ENCODE assay signal across 9 mouse cellular contexts in the genomic region with DNA sequence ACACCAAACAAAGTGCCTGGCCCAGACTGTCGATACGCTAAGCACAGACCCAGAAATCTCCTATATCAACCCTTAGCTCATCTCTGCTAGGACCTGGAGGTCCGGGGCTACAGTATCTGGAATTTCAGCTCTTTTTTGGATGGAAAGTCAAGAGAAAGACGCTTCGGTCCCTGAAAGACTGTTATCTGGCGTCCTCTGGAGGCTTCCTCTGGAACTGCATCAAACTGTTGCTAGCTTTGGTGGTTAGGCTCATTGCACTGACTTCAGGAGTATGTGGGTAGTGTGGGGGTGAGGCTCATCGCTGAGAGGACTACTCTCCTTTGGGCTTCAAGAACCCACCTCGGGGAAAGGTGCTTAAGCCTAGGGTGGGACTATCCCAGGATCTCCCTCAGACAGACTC. TPM values are rescaled to one million over a fixed set of nuclear protein-coding genes. Genes with fewer than 3 reads are reported as not detected.
DNase-seq lines count a peak whose midpoint lies in the region; ATAC-seq and TF ChIP-seq lines count a peak whose summit lies in the region.
"Had no signal": no experiment of that assay in that cellular context is flagged by ENCODE, and none has a peak within 500 bp of the region (broad histone marks: within the 10 kb centered on the region; RNA-seq: fewer than 3 reads in every experiment).

No protein-coding gene starts in this region.

- no peaks in the 10 kb centered on the region for H3K4me1 ChIP-seq in heart, embryonic 11.5 days (ENCODE audit: control insufficient read depth, insufficient read depth, low read length)
- H3K4me1 ChIP-seq in embryonic fibroblast, embryonic 13.5 days (ENCODE audit: control insufficient read depth, insufficient read depth, low read length), result no peaks in the 10 kb centered on the region
- H3K4me1 ChIP-seq in kidney, adult 2 months (ENCODE audit: control insufficient read depth, insufficient read depth, low read length), result peaks cover 11% of the 10 kb centered on the region; the same call in 1 of the 2 replicates
- H3K4me1 ChIP-seq in limb, embryonic 11.5 days (ENCODE audit: control insufficient read depth, insufficient read depth, low read length), result 0 out of 2 replicates have a peak, but pooled peaks cover 3% of the 10 kb centered on the region
- peaks cover 5% of the 10 kb centered on the region; the same call in 1 of the 2 replicates for H3K4me1 ChIP-seq in olfactory bulb, adult 2 months (ENCODE audit: control insufficient read depth, insufficient read depth, low read length)

- no peak overlapping the region for H3K4me2 ChIP-seq in heart, embryonic 11.5 days
- no peak overlapping the region for H3K4me2 ChIP-seq in limb, embryonic 11.5 days (ENCODE audit: low read depth, severe bottlenecking)
- H3K4me2 ChIP-seq: embryonic facial prominence, embryonic 13.5 days had no signal

- 13% methylated on average over 8 of the region's 8 CpGs for WGBS in heart, embryonic 11.5 days (ENCODE audit: insufficient replicate concordance)
- 20% methylated on average over 8 of the region's 8 CpGs for WGBS in kidney, adult 2 months
- WGBS in limb, embryonic 11.5 days, result 20% methylated on average over 8 of the region's 8 CpGs
- WGBS in olfactory bulb, adult 2 months, result 13% methylated on average over 8 of the region's 8 CpGs

- ATAC-seq in heart, embryonic 11.5 days (replicated peaks; ENCODE audit: insufficient number of reproducible peaks, low FRiP score, low TSS enrichment), result no peak
- ATAC-seq in limb, embryonic 11.5 days (ENCODE audit: insufficient number of reproducible peaks, low FRiP score, low TSS enrichment, low read depth), result no peak

- TF ChIP-seq CTCF in embryonic fibroblast, embryonic 13.5 days (IDR thresholded peaks at IDR 0.05; ENCODE audit: borderline replicate concordance, insufficient read depth, low read length), result peak; percentile 56; the same call in 1 of the 2 replicates
- TF ChIP-seq CTCF in kidney, adult 2 months (conservative IDR thresholded peaks at IDR 0.05; ENCODE audit: insufficient read depth, insufficient read length, low read depth, low read length), result peak; percentile 86
- 0 out of 2 replicates have a peak, but pooled peaks have one; percentile 15 for TF ChIP-seq CTCF in olfactory bulb, adult 2 months (IDR thresholded peaks at IDR 0.05; ENCODE audit: insufficient read depth, low read depth, low read length)

- intact Hi-C loops in heart, postnatal 10 days (cut with DNase I), result no loop called here

- no peaks in the 10 kb centered on the region for H3K36me3 ChIP-seq in heart, embryonic 11.5 days (ENCODE audit: control insufficient read depth, insufficient read depth, low read length)
- H3K36me3 ChIP-seq in kidney, adult 2 months (ENCODE audit: control insufficient read depth, insufficient read depth, low read length), result no peaks in the 10 kb centered on the region; the same call in 1 of the 2 replicates
- H3K36me3 ChIP-seq in limb, embryonic 11.5 days (ENCODE audit: control insufficient read depth, insufficient read depth, low read length), result no peaks in the 10 kb centered on the region
- H3K36me3 ChIP-seq: embryonic facial prominence, embryonic 13.5 days had no signal

- H3K27me3 ChIP-seq in heart, embryonic 11.5 days (ENCODE audit: control insufficient read depth, insufficient read depth, low read length), result peaks cover 13% of the 10 kb centered on the region
- H3K27me3 ChIP-seq in kidney, adult 2 months (replicated peaks; ENCODE audit: control insufficient read depth, insufficient read depth, low read length), result no peaks in the 10 kb centered on the region
- H3K27me3 ChIP-seq in limb, embryonic 11.5 days (ENCODE audit: control insufficient read depth, insufficient read depth, low read length), result no peaks in the 10 kb centered on the region

- no peak overlapping the region for H3K27ac ChIP-seq in heart, embryonic 11.5 days (ENCODE audit: low read depth, low read length)
- H3K27ac ChIP-seq in embryonic fibroblast, embryonic 13.5 days (ENCODE audit: insufficient read depth, low read length), result no peak overlapping the region
- H3K27ac ChIP-seq in kidney, adult 2 months (ENCODE audit: insufficient read depth, low read depth, low read length), result no peak overlapping the region
- no peak overlapping the region for H3K27ac ChIP-seq in limb, embryonic 11.5 days (replicated peaks; ENCODE audit: low read depth, low read length)
- no peak overlapping the region for H3K27ac ChIP-seq in olfactory bulb, adult 2 months (ENCODE audit: insufficient read depth, low read depth, low read length)
- H3K27ac ChIP-seq: embryonic facial prominence, embryonic 13.5 days had no signal

- no peaks in the 10 kb centered on the region for H3K9me3 ChIP-seq in heart, embryonic 11.5 days (replicated peaks; ENCODE audit: control insufficient read depth, low read length)
- no peaks in the 10 kb centered on the region; the same call in 1 of the 2 replicates for H3K9me3 ChIP-seq in limb, embryonic 11.5 days (ENCODE audit: control insufficient read depth, low read length)
- H3K9me3 ChIP-seq: embryonic facial prominence, embryonic 13.5 days had no signal

- no peak for TF ChIP-seq POLR2A in embryonic fibroblast, embryonic 13.5 days (IDR thresholded peaks at IDR 0.05; ENCODE audit: low read depth, low read length)
- TF ChIP-seq POLR2A in kidney, adult 2 months (IDR thresholded peaks at IDR 0.05; ENCODE audit: low read depth, low read length), result no peak
- TF ChIP-seq POLR2A in olfactory bulb, adult 2 months (IDR thresholded peaks at IDR 0.05; ENCODE audit: insufficient read depth, low read depth, low read length), result no peak

- H3K4me3 ChIP-seq in heart, embryonic 11.5 days (ENCODE audit: low read depth, low read length), result no peak overlapping the region
- H3K4me3 ChIP-seq in embryonic fibroblast, embryonic 13.5 days (ENCODE audit: insufficient read depth, low read length), result no peak overlapping the region
- no peak overlapping the region for H3K4me3 ChIP-seq in kidney, adult 2 months (ENCODE audit: insufficient read depth, low read depth, low read length)
- H3K4me3 ChIP-seq in limb, embryonic 11.5 days (ENCODE audit: low read depth, low read length), result no peak overlapping the region
- H3K4me3 ChIP-seq in olfactory bulb, adult 2 months (ENCODE audit: insufficient read depth, low read depth, low read length), result no peak overlapping the region
- H3K4me3 ChIP-seq: embryonic facial prominence, embryonic 13.5 days had no signal

- H3K9ac ChIP-seq in heart, embryonic 11.5 days (ENCODE audit: low read depth, low read length), result no peak overlapping the region
- H3K9ac ChIP-seq in limb, embryonic 11.5 days (ENCODE audit: low read length), result no peak overlapping the region
- H3K9ac ChIP-seq: embryonic facial prominence, embryonic 13.5 days had no signal

- peak; percentile 68 to 85 for DNase-seq in heart, postnatal 10 days
- peak; percentile 74 for DNase-seq in adrenal gland, postnatal 25 days
- peak; percentile 62 for DNase-seq in kidney, adult 2 months
- peak; percentile 86 for DNase-seq in limb, embryonic 11.5 days (ENCODE audit: low spot score)
- peak; percentile 18 to 58 for DNase-seq in thymus, postnatal 10 days (ENCODE audit: low spot score in 2 of 2)

RNA-seq across cellular contexts. Expression of gene Foxn1, which starts 13.3 kb away (rescaled TPM):
- total RNA-seq in heart, postnatal 10 days (2021), result not detected
- 0.07 and 0.29 TPM in 2 replicates for polyA plus RNA-seq in heart, embryonic 11.5 days (2014; fragmentation: Nextera tagmentation; extraction: Ambion mirVana)
- total RNA-seq in adrenal gland, postnatal 25 days (2021), result 0.36 and 0.86 TPM in 2 replicates
- polyA plus RNA-seq in embryonic fibroblast, embryonic 13.5 days (2011; ENCODE audit: insufficient read length, low read depth, missing spikeins), result 0.15 TPM in 1 of 2 replicates, not detected in the other
- polyA plus RNA-seq in kidney, adult 2 months (2012; rRNA removed), result 0.03 and 0.05 TPM in 2 replicates
- polyA plus RNA-seq in limb, embryonic 11.5 days (2014; fragmentation: Nextera tagmentation; extraction: Ambion mirVana), result 0.04 and 0.06 TPM in 2 replicates
- not detected in 2 replicates for polyA plus RNA-seq in olfactory bulb, adult 2 months (2012; ENCODE audit: insufficient read depth, insufficient read length, low replicate concordance, missing spikeins)

RNA-seq across cellular contexts. Expression of gene Slc13a2, which starts 22.3 kb away (rescaled TPM):
- not detected for total RNA-seq in heart, postnatal 10 days (2021)
- not detected in 2 replicates for polyA plus RNA-seq in heart, embryonic 11.5 days (2014; fragmentation: Nextera tagmentation; extraction: Ambion mirVana)
- not detected in 2 replicates for total RNA-seq in adrenal gland, postnatal 25 days (2021)
- not detected in 2 replicates for polyA plus RNA-seq in embryonic fibroblast, embryonic 13.5 days (2011; ENCODE audit: insufficient read length, low read depth, missing spikeins)
- polyA plus RNA-seq in kidney, adult 2 months (2012; rRNA removed), result 91.0 and 105 TPM in 2 replicates
- not detected in 2 replicates for polyA plus RNA-seq in limb, embryonic 11.5 days (2014; fragmentation: Nextera tagmentation; extraction: Ambion mirVana)
- not detected in 2 replicates for polyA plus RNA-seq in olfactory bulb, adult 2 months (2012; ENCODE audit: insufficient read depth, insufficient read length, low replicate concordance, missing spikeins)
- polyA plus RNA-seq: embryonic facial prominence, embryonic 13.5 days had no signal

RNA-seq across cellular contexts. Expression of gene Unc119, which starts 56.4 kb away (rescaled TPM):
- 10 to 100 TPM in 1 of 2 experiments, 1 to 10 TPM in 1; 9.0 to 10.1 TPM for total RNA-seq in heart, postnatal 10 days (2021)
- 44.9 and 48.1 TPM in 2 replicates for polyA plus RNA-seq in heart, embryonic 11.5 days (2014; fragmentation: Nextera tagmentation; extraction: Ambion mirVana)
- total RNA-seq in adrenal gland, postnatal 25 days (2021), result 27.3 and 45.5 TPM in 2 replicates
- polyA plus RNA-seq in embryonic fibroblast, embryonic 13.5 days (2011; ENCODE audit: insufficient read length, low read depth, missing spikeins), result 14.4 and 19.2 TPM in 2 replicates
- 20.3 and 20.8 TPM in 2 replicates for polyA plus RNA-seq in kidney, adult 2 months (2012; rRNA removed)
- polyA plus RNA-seq in limb, embryonic 11.5 days (2014; fragmentation: Nextera tagmentation; extraction: Ambion mirVana), result 84.2 and 86.9 TPM in 2 replicates
- polyA plus RNA-seq in olfactory bulb, adult 2 months (2012; ENCODE audit: insufficient read depth, insufficient read length, low replicate concordance, missing spikeins), result not detected in 2 replicates

Comparison
In these comparisons a context has a peak if more than half of its experiments do, and no peak if none do; other contexts are left out.
1. CTCF ChIP-seq: peak in every context shown above with its lines; median percentile 86 in kidney, adult 2 months; 56 in embryonic fibroblast, embryonic 13.5 days; 15 in olfactory bulb, adult 2 months.
2. RNA of gene Slc13a2, which starts 22.3 kb away (polyA plus RNA-seq): 91.0 to 105 TPM in kidney, adult 2 months; not detected in heart, embryonic 11.5 days, not detected in embryonic fibroblast, embryonic 13.5 days, not detected in limb, embryonic 11.5 days and not detected in olfactory bulb, adult 2 months; every median in the first group is over 10 times any median in the second.
3. RNA of gene Unc119, which starts 56.4 kb away (polyA plus RNA-seq): 84.2 to 86.9 TPM in limb, embryonic 11.5 days, 44.9 to 48.1 TPM in heart, embryonic 11.5 days, 20.3 to 20.8 TPM in kidney, adult 2 months and 14.4 to 19.2 TPM in embryonic fibroblast, embryonic 13.5 days; not detected in olfactory bulb, adult 2 months; every median in the first group is over 10 times any median in the second.
4. Peak in every context shown above with its lines, with median percentiles within 50 percentile points of each other: DNase-seq.